Mouse (Mus musculus) heart, postnatal 0 days (tissue): ENCODE measurements around the gene Gm42715. TPM values are rescaled to one million over a fixed set of nuclear protein-coding genes. Genes with fewer than 3 reads are reported as not detected.

Source experiments
- ATAC-seq: fragments of 200-750 bp; cut with Nextera tagmentation; 2 replicates; pipeline ENCODE4 v1.8.0; 2017; ENCODE audit warnings: low read depth, moderate number of reproducible peaks, moderate library complexity; ENCODE audit not compliant: insufficient read depth
- DNase-seq: peaks from one replicate; pipeline ENCODE4 v3.0.0-alpha.2; 2016; ENCODE audit warnings: low spot score
- H3K27ac ChIP-seq: fragments of 300-500 bp; sonication (generic); 2 replicates; pipeline ENCODE4 v1.5.1; 2014; ENCODE audit warnings: low read depth, mild to moderate bottlenecking
- H3K27me3 ChIP-seq: fragments of 300-500 bp; sonication (generic); 2 replicates; pipeline ENCODE4 v1.6.1; 2014; ENCODE audit warnings: low read length, mixed read lengths; ENCODE audit not compliant: control insufficient read depth, insufficient read depth
- H3K36me3 ChIP-seq: fragments of 300-500 bp; sonication (generic); replicated peaks from 2 replicates; pipeline ENCODE4 v1.6.1; 2014; ENCODE audit warnings: low read length, mixed read lengths; ENCODE audit not compliant: control insufficient read depth, insufficient read depth
- H3K4me1 ChIP-seq: fragments of 300-500 bp; sonication (generic); 2 replicates; pipeline ENCODE4 v1.6.1; 2014; ENCODE audit warnings: antibody characterized with exemption; ENCODE audit not compliant: control insufficient read depth, insufficient read depth
- H3K4me2 ChIP-seq: fragments of 300-500 bp; sonication (generic); 2 replicates; pipeline ENCODE4 v1.6.1; 2014; ENCODE audit warnings: low read depth, mild to moderate bottlenecking, low read length, moderate library complexity
- H3K4me3 ChIP-seq: fragments of 300-500 bp; sonication (generic); 2 replicates; pipeline ENCODE4 v1.5.1; 2014; ENCODE audit warnings: low read depth, low read length
- H3K9ac ChIP-seq: fragments of 300-500 bp; sonication (generic); replicated peaks from 2 replicates; pipeline ENCODE4 v1.6.1; 2014; ENCODE audit warnings: low read depth, low read length, mixed read lengths
- H3K9me3 ChIP-seq: fragments of 300-500 bp; sonication (generic); replicated peaks from 2 replicates; pipeline ENCODE4 v1.6.1; 2016; ENCODE audit warnings: low read length; ENCODE audit not compliant: control insufficient read depth
- CTCF ChIP-seq: IDR thresholded peaks from 2 replicates; pipeline ENCODE4 v1.5.1; 2016; ENCODE audit warnings: antibody characterized with exemption, control low read depth, low read depth
- EP300 ChIP-seq: IDR thresholded peaks from 2 replicates; pipeline ENCODE4 v1.6.1; 2016; ENCODE audit warnings: antibody characterized with exemption, low read depth
- WGBS: fragments of 180-500 bp; shearing (Covaris S2); extraction: QIAGEN DNeasy Blood & Tissue Kit; methylation state at CpG from one replicate; pipeline ENCODE4 v1.1.7; 2014; 5-methylcytosine and 5-hydroxymethylcytosine counted together
- polyA plus RNA-seq: library from polyadenylated mRNA; unstranded; fragments of >200 nt; fragmentation: Nextera tagmentation; extraction: Ambion mirVana; gene quantifications from 2 replicates; pipeline ENCODE4 v1.2.1, GENCODE M21; 2015
- total RNA-seq: library from RNA; depleted of rRNA; stranded (reverse); fragments of >200 nt; gene quantifications from 2 replicates; pipeline ENCODE4 v1.2.3, GENCODE M21; 2014; ENCODE audit warnings: low replicate concordance

The Gm42715 gene
- total and polyA plus RNA-seq, 2 experiments from 2014 or later, result 4.8 to 17.4 TPM

- DNase-seq (peak; percentile 91), ATAC-seq (peak; percentile 88)
- TF ChIP-seq CTCF (no peak), EP300 (no peak; the same call in 1 of the 2 replicates)
- Histone ChIP-seq H3K4me1 (peaks cover 12% of the 10 kb centered on the region), H3K27ac (peak overlapping the region; percentile 98), H3K4me3 (peak overlapping the region; percentile 72), H3K9ac (peak overlapping the region; percentile 70), H3K27me3 (no peaks in the 10 kb centered on the region), H3K36me3 (peaks cover 19% of the 10 kb centered on the region), H3K9me3 (no peaks in the 10 kb centered on the region), H3K4me2 (peak overlapping the region; percentile 64)
- 1% methylated on average over 68 of the region's 93 CpGs for WGBS
Measured at GRCm38 (mm10) chr7:127512231-127513015, 7.0 kb upstream of the Gm42715 start.

DNA sequence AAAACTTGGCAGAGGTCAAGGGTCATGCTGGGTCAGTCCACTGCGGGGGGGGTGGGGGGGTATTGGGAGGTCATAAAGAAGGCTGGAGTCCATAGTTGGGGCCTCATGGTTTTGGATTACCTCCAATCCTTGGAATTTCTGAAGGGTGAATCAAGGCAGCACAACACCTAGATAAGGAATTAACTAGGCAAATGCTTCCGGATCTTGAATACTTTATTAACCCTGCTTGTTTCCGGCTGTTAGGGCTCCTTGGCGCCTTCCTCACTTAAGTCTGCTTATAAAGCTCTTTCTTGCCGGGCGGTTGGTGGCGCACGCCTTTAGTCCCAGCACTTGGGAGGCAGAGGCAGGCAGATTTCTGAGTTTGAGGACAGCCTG is 6.4 kb upstream of the Gm42715 start:
- no peak for ATAC-seq
- Histone ChIP-seq H3K4me1 (peaks cover 12% of the 10 kb centered on the region), H3K9me3 (no peaks in the 10 kb centered on the region), H3K27me3 (no peaks in the 10 kb centered on the region), H3K36me3 (peaks cover 25% of the 10 kb centered on the region), H3K27ac (peak overlapping the region; percentile 98), H3K9ac (peak overlapping the region; percentile 70), H3K4me2 (peak overlapping the region; percentile 64), H3K4me3 (peak overlapping the region; percentile 72)
- TF ChIP-seq EP300 (no peak), CTCF (no peak)
- no peak for DNase-seq
- WGBS, result 39% methylated on average over 8 of the region's 8 CpGs

- Histone ChIP-seq H3K27ac (peak overlapping the region; percentile 98), H3K27me3 (no peaks in the 10 kb centered on the region), H3K4me2 (peak overlapping the region; percentile 64; the same call in 1 of the 2 replicates), H3K4me1 (peaks cover 12% of the 10 kb centered on the region), H3K4me3 (no peak overlapping the region), H3K36me3 (peaks cover 25% of the 10 kb centered on the region), H3K9ac (no peak overlapping the region), H3K9me3 (no peaks in the 10 kb centered on the region)
- no peak for ATAC-seq
- DNase-seq, result no peak
- no peak for TF ChIP-seq CTCF
- no peak for TF ChIP-seq EP300
- 73% methylated on average over 3 of the region's 3 CpGs for WGBS
Measured at GRCm38 (mm10) chr7:127513781-127514180, 5.6 kb upstream of the Gm42715 start.

GRCm38 (mm10) chr7:127515846-127516245 is 3.5 kb upstream of the Gm42715 start:
- Histone ChIP-seq H3K4me3 (no peak overlapping the region), H3K4me1 (peaks cover 12% of the 10 kb centered on the region), H3K4me2 (no peak overlapping the region), H3K9ac (no peak overlapping the region), H3K27ac (no peak overlapping the region), H3K27me3 (no peaks in the 10 kb centered on the region), H3K9me3 (no peaks in the 10 kb centered on the region), H3K36me3 (peaks cover 40% of the 10 kb centered on the region)
- DNase-seq (no peak), ATAC-seq (no peak)
- TF ChIP-seq EP300 (no peak), CTCF (no peak)
- 62% methylated on average over 7 of the region's 7 CpGs for WGBS

DNA sequence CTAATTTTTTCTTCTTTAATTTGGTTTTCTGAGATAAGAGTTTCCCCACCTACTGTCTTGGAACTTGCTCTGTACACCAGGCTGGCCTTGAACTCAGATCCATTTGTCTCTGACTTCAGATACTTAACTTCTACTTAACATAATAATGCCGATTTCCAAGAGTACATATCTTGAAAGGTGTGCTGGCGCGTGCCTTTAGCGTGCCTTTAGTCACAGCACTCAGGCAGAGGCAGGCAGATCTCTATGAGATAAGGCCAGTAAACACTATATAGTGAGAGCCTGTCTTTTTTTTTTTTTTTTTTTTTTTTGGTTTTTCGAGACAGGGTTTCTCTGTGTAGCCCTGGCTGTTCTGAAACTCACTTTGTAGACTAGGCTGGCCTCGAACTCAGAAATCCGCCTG is 3.0 kb upstream of the Gm42715 start:
- Histone ChIP-seq H3K4me3 (no peak overlapping the region), H3K27ac (no peak overlapping the region), H3K9me3 (no peaks in the 10 kb centered on the region), H3K4me1 (peaks cover 8% of the 10 kb centered on the region), H3K36me3 (peaks cover 45% of the 10 kb centered on the region), H3K27me3 (no peaks in the 10 kb centered on the region), H3K9ac (no peak overlapping the region), H3K4me2 (no peak overlapping the region)
- TF ChIP-seq CTCF (no peak), EP300 (no peak)
- WGBS, result 95% methylated on average over 6 of the region's 7 CpGs
- ATAC-seq, result no peak
- no peak for DNase-seq
